Mouse (Mus musculus): ENCODE results near the gene Nbl1.

DNA sequence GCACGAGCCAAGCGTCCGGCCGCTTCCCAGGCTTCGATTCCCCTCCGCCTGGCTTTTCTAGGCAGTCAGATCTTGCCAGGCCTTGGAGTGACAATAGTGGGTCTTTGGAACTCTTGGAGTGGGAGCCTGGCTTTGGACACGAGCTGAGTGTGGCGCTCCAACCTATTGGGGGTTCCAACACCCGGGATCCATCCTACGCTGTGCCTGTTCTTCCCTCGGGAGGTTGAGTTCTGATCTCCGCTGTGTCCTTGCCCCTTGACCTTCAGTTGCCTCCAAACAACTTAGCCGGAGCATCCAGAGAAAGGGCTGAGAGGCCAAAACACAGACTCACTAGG is 370 bp upstream of the Nbl1 start:
- TF ChIP-seq CTCF (IDR thresholded peaks at IDR 0.05; ENCODE audit: control insufficient read depth, insufficient read depth, insufficient replicate concordance, low read depth, low read length) = no peak
- TF ChIP-seq POLR2A (IDR thresholded peaks at IDR 0.05; ENCODE audit: control insufficient read depth, low read depth, low read length) = no peak

Measured in testis, adult 2 months (tissue).